Comparison of ENCODE assay signal across 8 mouse cellular contexts in genomic region chr5:52782523-52783250, GRCm38 (mm10). TPM values are rescaled to one million over a fixed set of nuclear protein-coding genes. Genes with fewer than 3 reads are reported as not detected.
A peak's percentile ranks its signal among the peaks of the same experiment; 100 is the strongest.
DNase-seq lines count a peak whose midpoint lies in the region; ATAC-seq and TF ChIP-seq lines count a peak whose summit lies in the region.

No protein-coding gene starts in this region.

- peaks cover 4% of the 10 kb centered on the region; the same call in 1 of the 2 replicates for H3K4me1 ChIP-seq in forebrain, embryonic 10.5 days
- no peaks in the 10 kb centered on the region for H3K4me1 ChIP-seq in heart, embryonic 15.5 days (replicated peaks)
- H3K4me1 ChIP-seq in liver, embryonic 14.5 days (replicated peaks; ENCODE audit: control insufficient read depth in 2 of 2, insufficient read depth in 2 of 2, low read length in 1 of 2): peaks cover 7% of the 10 kb centered on the region in 2 experiments
- no peaks in the 10 kb centered on the region for H3K4me1 ChIP-seq in neural tube, embryonic 11.5 days (ENCODE audit: control insufficient read depth, insufficient read depth, low read length)
- H3K4me1 ChIP-seq in stomach, postnatal 0 days (replicated peaks; ENCODE audit: control insufficient read depth, insufficient read depth): no peaks in the 10 kb centered on the region

- peak; percentile 90 for ATAC-seq in heart, embryonic 15.5 days (replicated peaks; ENCODE audit: insufficient number of reproducible peaks, insufficient read depth, low FRiP score, low read depth)
- peak; percentile 93 for ATAC-seq in liver, embryonic 14.5 days (ENCODE audit: insufficient read depth)
- peak; percentile 97 for ATAC-seq in neural tube, embryonic 11.5 days (ENCODE audit: insufficient read depth, low FRiP score, low TSS enrichment)
- peak; percentile 98 for ATAC-seq in stomach, postnatal 0 days (ENCODE audit: low FRiP score, low TSS enrichment)

- peak; percentile 86 for TF ChIP-seq CTCF in liver, embryonic 14.5 days (IDR thresholded peaks at IDR 0.05; ENCODE audit: low read depth)
- peak; percentile 81 for TF ChIP-seq CTCF in stomach, postnatal 0 days (IDR thresholded peaks at IDR 0.05; ENCODE audit: low read depth)

- H3K27me3 ChIP-seq in forebrain, embryonic 10.5 days (ENCODE audit: poor library complexity, severe bottlenecking): no peaks in the 10 kb centered on the region
- H3K27me3 ChIP-seq in heart, embryonic 15.5 days: no peaks in the 10 kb centered on the region
- H3K27me3 ChIP-seq in liver, embryonic 14.5 days (ENCODE audit: control insufficient read depth, insufficient read depth, low read length): no peaks in the 10 kb centered on the region
- H3K27me3 ChIP-seq in neural tube, embryonic 11.5 days (ENCODE audit: control insufficient read depth, insufficient read depth, low read length): no peaks in the 10 kb centered on the region
- H3K27me3 ChIP-seq in stomach, postnatal 0 days (ENCODE audit: control insufficient read depth, insufficient read depth, low read length): no peaks in the 10 kb centered on the region

- H3K4me3 ChIP-seq in forebrain, embryonic 10.5 days: peak overlapping the region; percentile 92
- H3K4me3 ChIP-seq in heart, embryonic 15.5 days: peak overlapping the region; percentile 73
- peak overlapping the region; percentile 94 to 97 for H3K4me3 ChIP-seq in liver, embryonic 14.5 days (ENCODE audit: insufficient read depth in 1 of 2, low read depth in 2 of 2, low read length in 2 of 2)
- H3K4me3 ChIP-seq in neural tube, embryonic 11.5 days (ENCODE audit: low read depth, low read length): peak overlapping the region; percentile 82
- H3K4me3 ChIP-seq in stomach, postnatal 0 days (ENCODE audit: low read depth, low read length): peak overlapping the region; percentile 88

- peak overlapping the region; percentile 81 for H3K9ac ChIP-seq in heart, embryonic 15.5 days
- peak overlapping the region; percentile 92 for H3K9ac ChIP-seq in liver, embryonic 14.5 days (replicated peaks)
- H3K9ac ChIP-seq in neural tube, embryonic 11.5 days (ENCODE audit: low read length): peak overlapping the region; percentile 92
- peak overlapping the region; percentile 84 for H3K9ac ChIP-seq in stomach, postnatal 0 days (ENCODE audit: low read length)

- H3K9me3 ChIP-seq in forebrain, embryonic 10.5 days: no peaks in the 10 kb centered on the region
- no peaks in the 10 kb centered on the region for H3K9me3 ChIP-seq in heart, embryonic 15.5 days (replicated peaks)
- no peaks in the 10 kb centered on the region for H3K9me3 ChIP-seq in liver, embryonic 14.5 days (ENCODE audit: control insufficient read depth, low read length)
- no peaks in the 10 kb centered on the region for H3K9me3 ChIP-seq in neural tube, embryonic 11.5 days (ENCODE audit: control insufficient read depth, low read length)
- H3K9me3 ChIP-seq in stomach, postnatal 0 days (ENCODE audit: control insufficient read depth, low read length): no peaks in the 10 kb centered on the region

- peak overlapping the region; percentile 93 for H3K27ac ChIP-seq in forebrain, embryonic 10.5 days
- peak overlapping the region; percentile 85 for H3K27ac ChIP-seq in heart, embryonic 15.5 days
- H3K27ac ChIP-seq in liver, embryonic 14.5 days: peak overlapping the region; percentile 16
- peak overlapping the region; percentile 78 for H3K27ac ChIP-seq in neural tube, embryonic 11.5 days (ENCODE audit: low read depth, low read length)
- H3K27ac ChIP-seq in stomach, postnatal 0 days (replicated peaks): peak overlapping the region; percentile 80

- no peak for TF ChIP-seq EP300 in liver, embryonic 14.5 days (IDR thresholded peaks at IDR 0.05; ENCODE audit: low read depth)
- no peak for TF ChIP-seq EP300 in stomach, postnatal 0 days (optimal IDR thresholded peaks at IDR 0.05)

- peaks cover 21% of the 10 kb centered on the region for H3K36me3 ChIP-seq in forebrain, embryonic 10.5 days (replicated peaks)
- H3K36me3 ChIP-seq in heart, embryonic 15.5 days: no peaks in the 10 kb centered on the region; the same call in 1 of the 2 replicates
- no peaks in the 10 kb centered on the region for H3K36me3 ChIP-seq in liver, embryonic 14.5 days (replicated peaks; ENCODE audit: control insufficient read depth, insufficient read depth, low read depth)
- no peaks in the 10 kb centered on the region for H3K36me3 ChIP-seq in neural tube, embryonic 11.5 days (ENCODE audit: control insufficient read depth, insufficient read depth, low read length)
- no peaks in the 10 kb centered on the region for H3K36me3 ChIP-seq in stomach, postnatal 0 days (ENCODE audit: control insufficient read depth, insufficient read depth, low read length)

- peak; percentile 91 for DNase-seq in CD4-positive, CD25-positive, alpha-beta regulatory T cell, adult 2 months (ENCODE audit: low read depth, low spot score)
- DNase-seq in c-Kit-positive CD71-negative TER-119-negative erythroid progenitor cells, embryonic 14.5 days (ENCODE audit: low read depth): peak; percentile 66
- DNase-seq in forebrain, embryonic 10.5 days (ENCODE audit: extremely low spot score, low spot score): peak; percentile 87
- DNase-seq in kidney, postnatal 25 days: peak; percentile 89 to 93
- DNase-seq in liver, embryonic 14.5 days (ENCODE audit: low read depth in 3 of 3, low spot score in 3 of 3): peak; percentile 71 to 78 (median 74)
- DNase-seq in neural tube, embryonic 11.5 days (ENCODE audit: low spot score): peak; percentile 91
- DNase-seq in stomach, postnatal 0 days (ENCODE audit: low spot score): peak; percentile 91

- peak overlapping the region; percentile 71 for H3K4me2 ChIP-seq in heart, embryonic 15.5 days
- peak overlapping the region; percentile 73 for H3K4me2 ChIP-seq in liver, embryonic 14.5 days (ENCODE audit: low read depth)
- peak overlapping the region; percentile 49 for H3K4me2 ChIP-seq in neural tube, embryonic 11.5 days (ENCODE audit: low read depth)
- H3K4me2 ChIP-seq in stomach, postnatal 0 days (replicated peaks; ENCODE audit: low read depth): peak overlapping the region; percentile 70

- WGBS in forebrain, embryonic 10.5 days: 4% methylated on average over 37 of the region's 37 CpGs
- WGBS in heart, embryonic 15.5 days: 4% methylated on average over 37 of the region's 37 CpGs
- WGBS in liver, embryonic 14.5 days (ENCODE audit: insufficient replicate concordance): 3% methylated on average over 37 of the region's 37 CpGs
- whole genome bisulfite sequencing in neural tube, embryonic 11.5 days: 5% methylated on average over 35 of the region's 37 CpGs
- 4% methylated on average over 36 of the region's 37 CpGs for WGBS in stomach, postnatal 0 days

RNA-seq across cellular contexts. Expression of gene Zcchc4, which starts 7.5 kb away (rescaled TPM):
- 21.5 and 22.1 TPM in 2 replicates for polyA plus RNA-seq in forebrain, embryonic 10.5 days (2016; fragmentation: Nextera tagmentation; extraction: Ambion mirVana)
- 10.2 and 11.0 TPM in 2 replicates for polyA plus RNA-seq in heart, embryonic 15.5 days (2015; fragmentation: Nextera tagmentation; extraction: Ambion mirVana)
- polyA plus RNA-seq in liver, embryonic 14.5 days (2012; rRNA removed): 4.4 and 5.9 TPM in 2 replicates
- 5.8 and 6.2 TPM in 2 replicates for polyA plus RNA-seq in liver, embryonic 14.5 days (2014; fragmentation: Nextera tagmentation; extraction: Ambion mirVana)
- polyA plus RNA-seq in neural tube, embryonic 11.5 days (2014; fragmentation: Nextera tagmentation; extraction: Ambion mirVana): 15.0 and 16.3 TPM in 2 replicates
- 4.9 and 5.7 TPM in 2 replicates for polyA plus RNA-seq in stomach, postnatal 0 days (2015; fragmentation: Nextera tagmentation; extraction: Ambion mirVana)

RNA-seq across cellular contexts. Expression of gene Pi4k2b, which starts 41.3 kb away (rescaled TPM):
- 14.2 and 14.8 TPM in 2 replicates for polyA plus RNA-seq in forebrain, embryonic 10.5 days (2016; fragmentation: Nextera tagmentation; extraction: Ambion mirVana)
- 6.3 and 8.7 TPM in 2 replicates for polyA plus RNA-seq in heart, embryonic 15.5 days (2015; fragmentation: Nextera tagmentation; extraction: Ambion mirVana)
- polyA plus RNA-seq in liver, embryonic 14.5 days (2012; rRNA removed): 8.7 and 10.7 TPM in 2 replicates
- 21.7 and 23.6 TPM in 2 replicates for polyA plus RNA-seq in liver, embryonic 14.5 days (2014; fragmentation: Nextera tagmentation; extraction: Ambion mirVana)
- 22.4 and 24.5 TPM in 2 replicates for polyA plus RNA-seq in neural tube, embryonic 11.5 days (2014; fragmentation: Nextera tagmentation; extraction: Ambion mirVana)
- polyA plus RNA-seq in stomach, postnatal 0 days (2015; fragmentation: Nextera tagmentation; extraction: Ambion mirVana): 27.3 and 29.1 TPM in 2 replicates

RNA-seq across cellular contexts. Expression of gene Anapc4, which starts 51.1 kb away (rescaled TPM):
- 116 and 118 TPM in 2 replicates for polyA plus RNA-seq in forebrain, embryonic 10.5 days (2016; fragmentation: Nextera tagmentation; extraction: Ambion mirVana)
- 57.6 and 68.4 TPM in 2 replicates for polyA plus RNA-seq in heart, embryonic 15.5 days (2015; fragmentation: Nextera tagmentation; extraction: Ambion mirVana)
- polyA plus RNA-seq in liver, embryonic 14.5 days (2012; rRNA removed): 10.9 and 23.3 TPM in 2 replicates
- 26.9 and 29.8 TPM in 2 replicates for polyA plus RNA-seq in liver, embryonic 14.5 days (2014; fragmentation: Nextera tagmentation; extraction: Ambion mirVana)
- polyA plus RNA-seq in neural tube, embryonic 11.5 days (2014; fragmentation: Nextera tagmentation; extraction: Ambion mirVana): 137 and 141 TPM in 2 replicates
- polyA plus RNA-seq in stomach, postnatal 0 days (2015; fragmentation: Nextera tagmentation; extraction: Ambion mirVana): 37.3 and 43.9 TPM in 2 replicates

Comparison
In these comparisons a context has a peak if more than half of its experiments do, and no peak if none do; other contexts are left out.
1. Peak in every context shown above with its lines: DNase-seq, ATAC-seq, H3K4me3 ChIP-seq and H3K27ac ChIP-seq.
2. H3K27ac ChIP-seq: peak in every context shown above with its lines; median percentile 93 in forebrain, embryonic 10.5 days; 85 in heart, embryonic 15.5 days; 80 in stomach, postnatal 0 days; 78 in neural tube, embryonic 11.5 days; 16 in liver, embryonic 14.5 days.